Mouse (Mus musculus) brain, embryonic 14.5 days (tissue): ENCODE measurements around the gene Rhobtb1. TPM values are rescaled to one million over a fixed set of nuclear protein-coding genes. Genes with fewer than 3 reads are reported as not detected.
A peak's percentile ranks its signal among the peaks of the same experiment; 100 is the strongest.

Experiments used
- DNase-seq: peaks from one replicate; pipeline ENCODE4 v3.0.0-alpha.2; 2011; ENCODE audit warnings: low read depth
- CTCF ChIP-seq: fragments of 200-500 bp; IDR thresholded peaks from 2 replicates; pipeline ENCODE4 v1.5.1; 2012; ENCODE audit warnings: inconsistent platforms, mild to moderate bottlenecking, moderate library complexity, borderline replicate concordance; ENCODE audit not compliant: insufficient read depth, insufficient read length; ENCODE audit errors: extremely low read depth
- POLR2A ChIP-seq: fragments of 200-500 bp; IDR thresholded peaks from 2 replicates; pipeline ENCODE4 v1.6.1; 2012; ENCODE audit warnings: mild to moderate bottlenecking, inconsistent platforms, borderline replicate concordance; ENCODE audit not compliant: poor library complexity, insufficient read depth, insufficient read length, severe bottlenecking; ENCODE audit errors: extremely low read depth
- polyA plus RNA-seq: library from polyadenylated mRNA; depleted of rRNA; stranded (reverse); fragments of >200 nt; gene quantifications from 2 replicates; pipeline ENCODE4 v1.2.3, GENCODE M21; 2012

Rhobtb1 gene
- polyA plus RNA-seq, 1 experiment, result 11.7 TPM

- DNase-seq, result peak; percentile 69
- TF ChIP-seq CTCF (no peak), POLR2A (no peak)
Measured at GRCm38 (mm10) chr10:69213451-69213877, 62.2 kb downstream of the Rhobtb1 start.

GRCm38 (mm10) chr10:69213986-69214385 lies 62.8 kb downstream of the Rhobtb1 start:
- DNase-seq, result peak; percentile 21
- no peak for TF ChIP-seq CTCF
- TF ChIP-seq POLR2A, result no peak

GRCm38 (mm10) chr10:69217127-69217690 lies 66.0 kb downstream of the Rhobtb1 start:
- no peak for DNase-seq
- TF ChIP-seq POLR2A (no peak), CTCF (no peak)

GRCm38 (mm10) chr10:69218458-69219288 lies 67.4 kb downstream of the Rhobtb1 start:
- TF ChIP-seq CTCF (no peak), POLR2A (no peak)
- no peak for DNase-seq

- no peak for DNase-seq
- TF ChIP-seq POLR2A (no peak), CTCF (no peak)
Measured at GRCm38 (mm10) chr10:69219289-69219626, 68.0 kb downstream of the Rhobtb1 start.

- no peak for DNase-seq
- TF ChIP-seq CTCF (no peak), POLR2A (no peak)
Measured at GRCm38 (mm10) chr10:69220296-69220695, 69.1 kb downstream of the Rhobtb1 start.

- DNase-seq, result no peak
- TF ChIP-seq CTCF (no peak), POLR2A (no peak)
Measured at GRCm38 (mm10) chr10:69221148-69221547, 69.9 kb downstream of the Rhobtb1 start.

GRCm38 (mm10) chr10:69221955-69222354 lies 70.7 kb downstream of the Rhobtb1 start:
- no peak for TF ChIP-seq POLR2A
- no peak for TF ChIP-seq CTCF
- DNase-seq, result no peak

GRCm38 (mm10) chr10:69223232-69223631 lies 72.0 kb downstream of the Rhobtb1 start:
- DNase-seq, result no peak
- TF ChIP-seq POLR2A, result no peak
- no peak for TF ChIP-seq CTCF

GRCm38 (mm10) chr10:69224276-69224675 lies 73.0 kb downstream of the Rhobtb1 start:
- DNase-seq, result no peak
- no peak for TF ChIP-seq POLR2A
- TF ChIP-seq CTCF, result no peak

GRCm38 (mm10) chr10:69225471-69225870 lies 74.2 kb downstream of the Rhobtb1 start:
- no peak for TF ChIP-seq CTCF
- TF ChIP-seq POLR2A, result no peak

GRCm38 (mm10) chr10:69225951-69226350 lies 74.7 kb downstream of the Rhobtb1 start:
- DNase-seq, result no peak
- TF ChIP-seq CTCF (no peak), POLR2A (no peak)

More at GRCm38 (mm10) chr10:69225471-69225870, 74.2 kb downstream of the Rhobtb1 start:
- no peak for DNase-seq
